Mouse (Mus musculus) T-helper 1 cell (primary cell): ENCODE results near the gene Fam83g.

Experiments used
- in situ Hi-C: fragments of 300-600 bp; cut with MboI, MseI; formaldehyde crosslinking; loops from one replicate; pipeline ENCODE4 v1.15.1; 2025; ENCODE audit warnings: high pct_unique_total_duplicates

The Fam83g gene

GRCm38 (mm10) chr11:61652216-61652615 is 31.7 kb upstream of the Fam83g start:
- in situ Hi-C loops: no loop called here

- in situ Hi-C loops: no loop called here
Observed at GRCm38 (mm10) chr11:61652686-61653447, 31.0 kb upstream of the Fam83g start, which contains the start of gene Grap. Gene Grap, plus strand, starts transcription at chr11:61653265.

- in situ Hi-C loops: no loop called here
Observed at GRCm38 (mm10) chr11:61653568-61653967, 30.3 kb upstream of the Fam83g start.

GRCm38 (mm10) chr11:61654786-61655311 is 29.0 kb upstream of the Fam83g start:
- in situ Hi-C loops: no loop called here

GRCm38 (mm10) chr11:61655649-61656048 is 28.2 kb upstream of the Fam83g start:
- in situ Hi-C loops: no loop called here

- in situ Hi-C loops: no loop called here
Observed at GRCm38 (mm10) chr11:61656148-61656850, 27.6 kb upstream of the Fam83g start.

GRCm38 (mm10) chr11:61657432-61657831 is 26.5 kb upstream of the Fam83g start:
- in situ Hi-C loops: no loop called here

- in situ Hi-C loops: no loop called here
Observed at GRCm38 (mm10) chr11:61658360-61658922, 25.4 kb upstream of the Fam83g start.

- in situ Hi-C loops: no loop called here
Observed at GRCm38 (mm10) chr11:61659011-61659858, 24.7 kb upstream of the Fam83g start.

- in situ Hi-C loops: loop anchor here (5.0 kb wide), 1 partner anchor 33 kb away; no protein-coding TSS in a partner anchor
Observed at GRCm38 (mm10) chr11:61660001-61660400, 23.9 kb upstream of the Fam83g start.

GRCm38 (mm10) chr11:61660806-61661392 is 23.0 kb upstream of the Fam83g start:
- in situ Hi-C loops: loop anchor here (5.0 kb wide), 1 partner anchor 34 kb away; no protein-coding TSS in a partner anchor

- in situ Hi-C loops: loop anchor here (5.0 kb wide), 1 partner anchor 35 kb away; no protein-coding TSS in a partner anchor
Observed at GRCm38 (mm10) chr11:61662189-61662588, 21.7 kb upstream of the Fam83g start.

- in situ Hi-C loops: loop anchor here (5.0 kb wide), 1 partner anchor 37 kb away; no protein-coding TSS in a partner anchor
Observed at GRCm38 (mm10) chr11:61665401-61665800, 18.5 kb upstream of the Fam83g start.

GRCm38 (mm10) chr11:61665991-61666799 is 17.7 kb upstream of the Fam83g start:
- in situ Hi-C loops: loop anchor here (5.0 kb wide), 1 partner anchor 36 kb away; no protein-coding TSS in a partner anchor

GRCm38 (mm10) chr11:61667248-61667647 is 16.6 kb upstream of the Fam83g start:
- in situ Hi-C loops: loop anchor here (5.0 kb wide), 1 partner anchor 35 kb away; no protein-coding TSS in a partner anchor

- in situ Hi-C loops: loop anchor here (5.0 kb wide), 1 partner anchor 35 kb away; no protein-coding TSS in a partner anchor
Observed at GRCm38 (mm10) chr11:61667782-61668181, 16.1 kb upstream of the Fam83g start.

- in situ Hi-C loops: loop anchor here (5.0 kb wide), 1 partner anchor 33 kb away; no protein-coding TSS in a partner anchor
Observed at GRCm38 (mm10) chr11:61669492-61670490, 14.1 kb upstream of the Fam83g start.

GRCm38 (mm10) chr11:61671781-61672383 is 12.0 kb upstream of the Fam83g start:
- in situ Hi-C loops: no loop called here
